Mouse (Mus musculus) testis, postnatal 10 days (tissue): Measurements from ENCODE around the gene Mpp4.

ENCODE experiments used
- DNase-seq: peaks from one replicate; pipeline ENCODE4 v3.0.0; 2021; ENCODE audit warnings: low spot score

Gene Mpp4

GRCm38 (mm10) chr1:59167654-59168425, 4.7 kb upstream of the Mpp4 start:
- no peak for DNase-seq

- no peak for DNase-seq
Observed at GRCm38 (mm10) chr1:59166232-59166905, 3.2 kb upstream of the Mpp4 start.

- DNase-seq: no peak
Observed at GRCm38 (mm10) chr1:59163918-59164317, 729 bp upstream of the Mpp4 start.

- DNase-seq: no peak
Observed at GRCm38 (mm10) chr1:59162309-59163024, 722 bp downstream of the Mpp4 start.

GRCm38 (mm10) chr1:59161396-59161795, 1.8 kb downstream of the Mpp4 start:
- DNase-seq: no peak

GRCm38 (mm10) chr1:59160871-59161270, 2.3 kb downstream of the Mpp4 start:
- no peak for DNase-seq

- DNase-seq: no peak
Observed at GRCm38 (mm10) chr1:59159136-59159535, 4.1 kb downstream of the Mpp4 start.

- no peak for DNase-seq
Observed at GRCm38 (mm10) chr1:59158498-59158897, 4.7 kb downstream of the Mpp4 start.

GRCm38 (mm10) chr1:59157846-59158245, 5.3 kb downstream of the Mpp4 start:
- DNase-seq: no peak

GRCm38 (mm10) chr1:59152346-59152745, 10.8 kb downstream of the Mpp4 start:
- no peak for DNase-seq

- no peak for DNase-seq
Observed at GRCm38 (mm10) chr1:59150542-59150941, 12.6 kb downstream of the Mpp4 start.

- peak; percentile 47 for DNase-seq
Observed at GRCm38 (mm10) chr1:59144543-59144942, 18.6 kb downstream of the Mpp4 start.

GRCm38 (mm10) chr1:59142809-59143208, 20.4 kb downstream of the Mpp4 start:
- peak; percentile 77 for DNase-seq

- DNase-seq: no peak
Observed at GRCm38 (mm10) chr1:59134419-59134818, 28.8 kb downstream of the Mpp4 start.

- no peak for DNase-seq
Observed at GRCm38 (mm10) chr1:59128879-59129278, 34.3 kb downstream of the Mpp4 start.

- DNase-seq: no peak
Observed at GRCm38 (mm10) chr1:59125558-59125957, 37.6 kb downstream of the Mpp4 start.

- peak; percentile 96 for DNase-seq
Observed at GRCm38 (mm10) chr1:59119720-59120457, 43.3 kb downstream of the Mpp4 start, which contains the start of gene Tmem237. Gene Tmem237, minus strand, starts transcription at chr1:59120408.

GRCm38 (mm10) chr1:59110524-59110923, 52.7 kb downstream of the Mpp4 start:
- no peak for DNase-seq

GRCm38 (mm10) chr1:59102071-59102470, 61.1 kb downstream of the Mpp4 start:
- no peak for DNase-seq

GRCm38 (mm10) chr1:59101020-59101419, 62.2 kb downstream of the Mpp4 start:
- no peak for DNase-seq

- no peak for DNase-seq
Observed at GRCm38 (mm10) chr1:59094705-59095104, 68.5 kb downstream of the Mpp4 start, which contains the start of gene C2cd6. Gene C2cd6, minus strand, starts transcription at chr1:59094900.
